Mouse (Mus musculus) myocyte (in vitro differentiated cells): ENCODE measurements at regions not wholly inside any gene's neighbourhood (a gene's known extent, or its start where the extent isn't known, plus 50 kb on each side); places are given as distances from the start of the nearest gene placed in this dataset.

Experiments
- H3K27me3 ChIP-seq: one replicate; pipeline ENCODE4 v1.6.1; 2011; ENCODE audit not compliant: control insufficient read depth, insufficient read depth, insufficient read length
- H3K36me3 ChIP-seq: one replicate; pipeline ENCODE4 v1.6.1; 2011; ENCODE audit not compliant: control insufficient read depth, insufficient read depth
- H3K4me2 ChIP-seq: one replicate; pipeline ENCODE4 v1.6.1; 2011; ENCODE audit warnings: low read depth, control low read depth
- H3K4me3 ChIP-seq: one replicate; pipeline ENCODE4 v1.5.1; 2011; ENCODE audit warnings: mild to moderate bottlenecking, control low read depth, moderate library complexity
- H3K79me2 ChIP-seq: one replicate; pipeline ENCODE4 v1.6.1; 2011; ENCODE audit not compliant: control insufficient read depth, insufficient read depth
- H3ac ChIP-seq: one replicate; pipeline ENCODE4 v1.6.1; 2011; ENCODE audit not compliant: control insufficient read depth, insufficient read length
- CEBPB ChIP-seq: IDR thresholded peaks from 2 replicates; pipeline ENCODE4 v1.6.1; 2011; ENCODE audit warnings: mild to moderate bottlenecking, moderate library complexity; ENCODE audit not compliant: poor library complexity, insufficient read depth, severe bottlenecking
- E2F4 ChIP-seq: IDR thresholded peaks from one replicate; pipeline ENCODE4 v1.6.1; 2011; ENCODE audit warnings: mild to moderate bottlenecking, control low read depth, moderate library complexity; ENCODE audit not compliant: insufficient read depth
- MAX ChIP-seq: IDR thresholded peaks from one replicate; pipeline ENCODE4 v1.6.1; 2011; ENCODE audit warnings: low read depth, mild to moderate bottlenecking, control low read depth
- MYOD1 ChIP-seq, 3 experiments: IDR thresholded peaks; one replicate each; pipeline ENCODE4 v1.6.1; 2011; ENCODE audit warnings: control low read depth in 2 of 3, low read depth in 2 of 3, mild to moderate bottlenecking in 2 of 3, moderate library complexity in 1 of 3; ENCODE audit not compliant: insufficient read length in 2 of 3, control insufficient read depth in 1 of 3
- MYOG ChIP-seq, 3 experiments: IDR thresholded peaks; one replicate each; pipeline ENCODE4 v1.6.1; 2011; ENCODE audit warnings: control low read depth in 2 of 3, low read depth in 2 of 3, mild to moderate bottlenecking in 2 of 3; ENCODE audit not compliant: insufficient read length in 2 of 3, control insufficient read depth in 1 of 3, insufficient read depth in 1 of 3
- POLR2A ChIP-seq: IDR thresholded peaks from one replicate; pipeline ENCODE4 v1.6.1; 2011; ENCODE audit warnings: low read depth, mild to moderate bottlenecking, control low read depth, moderate library complexity; ENCODE audit not compliant: insufficient read length
- POLR2AphosphoS2 ChIP-seq: IDR thresholded peaks from one replicate; pipeline ENCODE4 v1.6.1; 2011; ENCODE audit warnings: low read depth, control low read depth; ENCODE audit not compliant: insufficient read length
- REST ChIP-seq: IDR thresholded peaks from one replicate; pipeline ENCODE4 v1.6.1; 2011; ENCODE audit warnings: mild to moderate bottlenecking, control low read depth, moderate library complexity; ENCODE audit not compliant: insufficient read depth, insufficient read length
- SRF ChIP-seq: IDR thresholded peaks from one replicate; pipeline ENCODE4 v1.6.1; 2011; ENCODE audit warnings: low read depth; ENCODE audit not compliant: control insufficient read depth, insufficient read length
- TCF12 ChIP-seq: IDR thresholded peaks from one replicate; pipeline ENCODE4 v1.6.1; 2011; ENCODE audit warnings: mild to moderate bottlenecking, control low read depth; ENCODE audit not compliant: poor library complexity, insufficient read depth, severe bottlenecking
- TCF3 ChIP-seq: IDR thresholded peaks from one replicate; pipeline ENCODE4 v1.6.1; 2011; ENCODE audit warnings: low read depth, control low read depth; ENCODE audit not compliant: insufficient read length
- USF1 ChIP-seq: IDR thresholded peaks from one replicate; pipeline ENCODE4 v1.6.1; 2011; ENCODE audit warnings: low read depth, mild to moderate bottlenecking, control low read depth, moderate library complexity

GRCm38 (mm10) chr17:62974627-62975279 is 93.6 kb upstream of the Efna5 start:
- Histone ChIP-seq H3K4me2 (no peak overlapping the region), H3K27me3 (no peaks in the 10 kb centered on the region), H3K4me3 (no peak overlapping the region), H3K36me3 (no peaks in the 10 kb centered on the region), H3ac (no peak overlapping the region), H3K79me2 (no peaks in the 10 kb centered on the region)
- no peak for TF ChIP-seq TCF3
- no peak for TF ChIP-seq MYOD1 (IDR thresholded peaks at IDR 0.05; ENCODE audit: control insufficient read depth in 1 of 3, insufficient read length in 2 of 3, low read depth in 2 of 3)
- no peak for TF ChIP-seq E2F4
- TF ChIP-seq REST = no peak
- no peak for TF ChIP-seq TCF12
- TF ChIP-seq POLR2A = no peak
- no peak for TF ChIP-seq MYOG (IDR thresholded peaks at IDR 0.05; ENCODE audit: control insufficient read depth in 1 of 3, insufficient read depth in 1 of 3, insufficient read length in 2 of 3, low read depth in 2 of 3)
- no peak for TF ChIP-seq POLR2AphosphoS2
- no peak for TF ChIP-seq USF1
- TF ChIP-seq SRF = no peak
- TF ChIP-seq MAX = no peak

- H3K36me3 ChIP-seq = no peaks in the 10 kb centered on the region
- H3K4me3 ChIP-seq = no peak overlapping the region
- TF ChIP-seq REST (no peak), MAX (no peak), TCF12 (no peak), SRF (no peak), MYOG (IDR thresholded peaks at IDR 0.05; ENCODE audit: control insufficient read depth in 1 of 3, insufficient read depth in 1 of 3, insufficient read length in 2 of 3, low read depth in 2 of 3) (no peak), USF1 (no peak), MYOD1 (IDR thresholded peaks at IDR 0.05; ENCODE audit: control insufficient read depth in 1 of 3, insufficient read length in 2 of 3, low read depth in 2 of 3) (no peak), E2F4 (no peak), TCF3 (no peak), POLR2A (no peak), POLR2AphosphoS2 (no peak), CEBPB (no peak)
Measured at GRCm38 (mm10) chr17:62969025-62969424, 87.9 kb upstream of the Efna5 start.

DNA sequence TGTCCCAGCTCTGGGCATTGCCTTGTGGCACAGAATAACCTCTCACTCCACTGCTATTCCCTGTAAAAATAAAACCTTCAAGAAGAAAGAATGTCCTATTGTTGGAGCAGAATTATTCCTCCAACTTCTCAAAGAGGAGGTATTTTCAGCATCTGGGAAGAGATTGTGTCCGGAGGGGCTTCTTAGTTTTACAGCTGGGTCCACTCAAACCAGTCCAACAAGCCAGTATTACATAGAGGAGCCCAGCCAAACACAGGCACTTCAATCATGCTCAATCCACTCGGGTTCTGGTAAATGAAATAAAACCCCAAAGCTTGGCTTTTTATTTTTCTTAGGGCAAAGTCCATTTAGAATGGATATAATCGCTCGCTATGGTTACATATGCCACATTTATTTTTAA is 82.7 kb upstream of the Efna5 start:
- H3ac ChIP-seq = no peak overlapping the region
- H3K79me2 ChIP-seq = no peaks in the 10 kb centered on the region
- no peaks in the 10 kb centered on the region for H3K27me3 ChIP-seq
- no peak overlapping the region for H3K4me3 ChIP-seq
- no peak overlapping the region for H3K4me2 ChIP-seq
- H3K36me3 ChIP-seq = no peaks in the 10 kb centered on the region
- TF ChIP-seq POLR2AphosphoS2 (no peak), POLR2A (no peak), TCF12 (no peak), MYOD1 (IDR thresholded peaks at IDR 0.05; ENCODE audit: control insufficient read depth in 1 of 3, insufficient read length in 2 of 3, low read depth in 2 of 3) (no peak), TCF3 (no peak), MAX (no peak), CEBPB (no peak), USF1 (no peak), REST (no peak), E2F4 (no peak), MYOG (IDR thresholded peaks at IDR 0.05; ENCODE audit: control insufficient read depth in 1 of 3, insufficient read depth in 1 of 3, insufficient read length in 2 of 3, low read depth in 2 of 3) (no peak), SRF (no peak)

More at GRCm38 (mm10) chr17:62969025-62969424, 87.9 kb upstream of the Efna5 start:
- Histone ChIP-seq H3K4me2 (no peak overlapping the region), H3ac (no peak overlapping the region), H3K79me2 (no peaks in the 10 kb centered on the region), H3K27me3 (no peaks in the 10 kb centered on the region)

DNA sequence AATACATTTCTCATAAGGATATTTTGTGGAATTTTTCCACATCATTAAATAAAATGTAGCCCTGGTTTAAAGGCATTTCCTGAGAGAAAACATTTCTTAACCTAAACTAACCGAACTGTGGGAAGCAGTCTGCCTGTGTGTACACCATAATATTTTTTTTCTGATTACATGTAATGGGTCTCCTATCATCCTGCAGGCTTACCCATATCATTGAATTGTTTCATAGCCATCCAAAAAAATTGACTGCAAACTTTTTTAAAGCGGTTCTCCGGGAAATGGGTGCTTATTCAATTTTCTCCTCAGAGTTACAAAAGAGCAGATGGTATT is 81.1 kb upstream of the Efna5 start:
- Histone ChIP-seq H3K79me2 (no peaks in the 10 kb centered on the region), H3K27me3 (no peaks in the 10 kb centered on the region), H3K36me3 (no peaks in the 10 kb centered on the region), H3K4me2 (no peak overlapping the region), H3ac (no peak overlapping the region), H3K4me3 (no peak overlapping the region)
- TF ChIP-seq TCF12 = no peak
- no peak for TF ChIP-seq CEBPB

GRCm38 (mm10) chr17:62961596-62962291 is 80.6 kb upstream of the Efna5 start:
- TF ChIP-seq MYOG (IDR thresholded peaks at IDR 0.05; ENCODE audit: control insufficient read depth in 1 of 3, insufficient read depth in 1 of 3, insufficient read length in 2 of 3, low read depth in 2 of 3) = no peak
- no peak for TF ChIP-seq TCF12
- no peak for TF ChIP-seq E2F4
- TF ChIP-seq CEBPB = no peak
- TF ChIP-seq POLR2AphosphoS2 = no peak
- no peak for TF ChIP-seq TCF3
- TF ChIP-seq POLR2A = no peak
- no peak for TF ChIP-seq USF1
- no peak for TF ChIP-seq MAX
- TF ChIP-seq SRF = no peak
- no peak for TF ChIP-seq REST
- TF ChIP-seq MYOD1 (IDR thresholded peaks at IDR 0.05; ENCODE audit: control insufficient read depth in 1 of 3, insufficient read length in 2 of 3, low read depth in 2 of 3) = no peak
- Histone ChIP-seq H3ac (no peak overlapping the region), H3K27me3 (no peaks in the 10 kb centered on the region), H3K36me3 (no peaks in the 10 kb centered on the region), H3K79me2 (no peaks in the 10 kb centered on the region), H3K4me3 (no peak overlapping the region), H3K4me2 (no peak overlapping the region)
